Mouse (Mus musculus): Measurements from ENCODE around the gene Rcbtb1.
"Not testable (repeated sequence)": the region's sequence is repeated elsewhere in the genome, so short reads cannot be mapped to it uniquely, and the experiment has no call there.

GRCm38 (mm10) chr14:59274961-59275360 lies 74.0 kb downstream of the Rcbtb1 start:
- not testable (repeated sequence) for TF ChIP-seq POLR2A (IDR thresholded peaks at IDR 0.05; ENCODE audit: insufficient read depth, low read depth, low read length); CTCF (IDR thresholded peaks at IDR 0.05)

Data from heart, adult 2 months (tissue).